Mouse (Mus musculus): ENCODE data around the gene Gm21974. TPM values are rescaled to one million over a fixed set of nuclear protein-coding genes. Genes with fewer than 3 reads are reported as not detected.
"Not testable (repeated sequence)": the region's sequence is repeated elsewhere in the genome, so short reads cannot be mapped to it uniquely, and the experiment has no call there.

Gene Gm21974
- total RNA-seq (2021) = not detected

GRCm38 (mm10) chr7:127895442-127895841, at the start of gene Gm21974, which contains the start of gene Vkorc1:
Gm21974 (minus strand) TSS chr7:127895454.
Vkorc1 (minus strand) TSS chr7:127895617.
- intact Hi-C loops (cut with DNase I) = no loop called here
- DNase-seq = peak; percentile 96 to 97

GRCm38 (mm10) chr7:127944614-127945013, 49.4 kb upstream of the Gm21974 start:
- peak; percentile 53 to 54 for DNase-seq
- intact Hi-C loops (cut with DNase I) = no loop called here

GRCm38 (mm10) chr7:127942097-127942496, 46.8 kb upstream of the Gm21974 start:
- intact Hi-C loops (cut with DNase I); DNase-seq: not testable (repeated sequence)

- DNase-seq = no peak
- intact Hi-C loops (cut with DNase I) = loop anchor here (5.0 kb wide), 1 partner anchor 164 kb away; no protein-coding TSS in a partner anchor
Measured at GRCm38 (mm10) chr7:127936216-127936884, 41.1 kb upstream of the Gm21974 start.

- intact Hi-C loops (cut with DNase I) = loop anchor here (1.0 to 5.0 kb wide), 2 partner anchors 135 to 163 kb away; partner anchors contain the start of gene Hsd3b7
- no peak for DNase-seq
Measured at GRCm38 (mm10) chr7:127935748-127936159, 40.5 kb upstream of the Gm21974 start.

GRCm38 (mm10) chr7:127935028-127935722, 39.9 kb upstream of the Gm21974 start:
- intact Hi-C loops (cut with DNase I) = loop anchor here (1.0 to 5.0 kb wide), 2 partner anchors 135 to 163 kb away; partner anchors contain the start of gene Hsd3b7
- peak; percentile 98 for DNase-seq

- intact Hi-C loops (cut with DNase I) = no loop called here
Measured at GRCm38 (mm10) chr7:127934075-127934474, 38.8 kb upstream of the Gm21974 start.

GRCm38 (mm10) chr7:127932273-127933031, 37.2 kb upstream of the Gm21974 start:
- no peak for DNase-seq
- intact Hi-C loops (cut with DNase I) = no loop called here

More at GRCm38 (mm10) chr7:127934075-127934474, 38.8 kb upstream of the Gm21974 start:
- DNase-seq = no peak

GRCm38 (mm10) chr7:127931351-127932135, 36.3 kb upstream of the Gm21974 start:
- peak; percentile 32 to 41 for DNase-seq
- intact Hi-C loops (cut with DNase I) = no loop called here

- intact Hi-C loops (cut with DNase I) = no loop called here
- no peak for DNase-seq
Measured at GRCm38 (mm10) chr7:127930636-127931035, 35.4 kb upstream of the Gm21974 start.

GRCm38 (mm10) chr7:127929923-127930322, 34.7 kb upstream of the Gm21974 start, which contains the start of gene Prss8:
Prss8 (minus strand) TSS chr7:127930104.
- intact Hi-C loops (cut with DNase I) = no loop called here
- no peak for DNase-seq

GRCm38 (mm10) chr7:127928596-127928995, 33.3 kb upstream of the Gm21974 start:
- intact Hi-C loops (cut with DNase I) = no loop called here
- DNase-seq = no peak

- no peak for DNase-seq
- intact Hi-C loops (cut with DNase I) = no loop called here
Measured at GRCm38 (mm10) chr7:127927726-127928125, 32.5 kb upstream of the Gm21974 start.

- DNase-seq = no peak
- intact Hi-C loops (cut with DNase I) = no loop called here
Measured at GRCm38 (mm10) chr7:127926846-127927245, 31.6 kb upstream of the Gm21974 start.

GRCm38 (mm10) chr7:127926066-127926465, 30.8 kb upstream of the Gm21974 start:
- intact Hi-C loops (cut with DNase I) = no loop called here
- no peak for DNase-seq

GRCm38 (mm10) chr7:127925252-127925651, 30.0 kb upstream of the Gm21974 start:
- intact Hi-C loops (cut with DNase I) = no loop called here
- DNase-seq = no peak

- intact Hi-C loops (cut with DNase I) = no loop called here
- DNase-seq = no peak
Measured at GRCm38 (mm10) chr7:127923714-127924113, 28.5 kb upstream of the Gm21974 start.

- intact Hi-C loops (cut with DNase I) = no loop called here
- no peak for DNase-seq
Measured at GRCm38 (mm10) chr7:127922451-127923275, 27.4 kb upstream of the Gm21974 start.

GRCm38 (mm10) chr7:127921516-127921915, 26.3 kb upstream of the Gm21974 start:
- DNase-seq = peak in 1 of 2 experiments; percentile 34

More at GRCm38 (mm10) chr7:127921516-127921915, 26.3 kb upstream of the Gm21974 start:
- intact Hi-C loops (cut with DNase I) = no loop called here
